Mouse (Mus musculus): ENCODE measurements around the gene Rtkn2. TPM values are rescaled to one million over a fixed set of nuclear protein-coding genes. Genes with fewer than 3 reads are reported as not detected.

Gene Rtkn2
- total RNA-seq (2021), result under 1 TPM; 0.35 to 0.53 TPM

- peak; percentile 80 to 86 for DNase-seq
- intact Hi-C loops (cut with DNase I), result loop anchor here (5.0 to 10.0 kb wide), 2 partner anchors 445 to 662 kb away; partner anchors contain the start of gene Egr2
Measured at GRCm38 (mm10) chr10:67979401-67980157, at the start of gene Rtkn2. Rtkn2 (plus strand) TSS chr10:67979570.

DNA sequence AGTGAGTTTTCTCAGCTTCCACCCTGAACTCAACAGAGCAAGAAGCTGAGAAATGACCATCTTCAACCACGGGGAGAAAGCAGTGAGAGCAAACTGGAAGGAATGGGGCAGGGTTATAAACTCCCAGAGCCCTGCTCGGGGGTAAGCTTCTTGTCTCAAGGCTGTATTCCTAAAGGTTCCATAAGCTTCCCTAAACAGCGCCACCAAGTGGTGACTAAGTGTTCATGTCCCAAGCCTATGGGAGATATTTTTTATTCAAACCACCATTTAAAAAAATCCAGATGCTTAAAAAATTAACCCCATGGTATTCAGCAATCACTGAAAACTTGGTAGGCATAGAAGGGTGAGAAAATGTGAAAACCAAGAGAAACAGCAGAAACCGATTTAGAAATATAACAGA is 48.0 kb upstream of the Rtkn2 start:
- DNase-seq, result no peak
- intact Hi-C loops (cut with DNase I), result no loop called here

DNA sequence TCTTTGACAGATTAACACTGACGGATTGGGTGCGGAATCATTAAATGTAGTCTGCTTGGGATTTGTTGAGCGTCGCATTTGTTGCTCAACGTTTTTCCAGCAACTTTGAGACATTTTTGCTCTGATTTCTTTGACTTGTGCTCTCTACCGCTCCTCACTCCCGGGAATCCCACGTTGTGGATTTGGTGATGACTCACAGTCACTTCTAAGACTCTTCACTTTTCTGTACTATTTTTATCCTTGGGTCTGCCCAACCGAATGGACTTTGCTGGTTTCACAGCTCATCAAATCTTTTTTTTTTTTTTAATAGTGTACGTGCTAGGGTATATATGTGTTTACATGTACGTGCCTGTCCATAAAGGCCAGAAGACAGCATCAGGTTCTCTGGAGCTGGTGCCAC is 46.6 kb upstream of the Rtkn2 start:
- no peak for DNase-seq
- intact Hi-C loops (cut with DNase I), result no loop called here

GRCm38 (mm10) chr10:67936944-67937343 is 42.4 kb upstream of the Rtkn2 start:
- intact Hi-C loops (cut with DNase I), result no loop called here
- no peak for DNase-seq

GRCm38 (mm10) chr10:67937775-67938174 is 41.6 kb upstream of the Rtkn2 start:
- no peak for DNase-seq
- intact Hi-C loops (cut with DNase I), result no loop called here

GRCm38 (mm10) chr10:67939546-67939945 is 39.8 kb upstream of the Rtkn2 start:
- intact Hi-C loops (cut with DNase I), result no loop called here
- no peak for DNase-seq

GRCm38 (mm10) chr10:67943513-67943912 is 35.9 kb upstream of the Rtkn2 start:
- intact Hi-C loops (cut with DNase I), result no loop called here
- DNase-seq, result no peak

GRCm38 (mm10) chr10:67950059-67950748 is 29.2 kb upstream of the Rtkn2 start:
- intact Hi-C loops (cut with DNase I), result no loop called here
- no peak for DNase-seq

- no peak for DNase-seq
- intact Hi-C loops (cut with DNase I), result no loop called here
Measured at GRCm38 (mm10) chr10:67951690-67952089, 27.7 kb upstream of the Rtkn2 start.

DNA sequence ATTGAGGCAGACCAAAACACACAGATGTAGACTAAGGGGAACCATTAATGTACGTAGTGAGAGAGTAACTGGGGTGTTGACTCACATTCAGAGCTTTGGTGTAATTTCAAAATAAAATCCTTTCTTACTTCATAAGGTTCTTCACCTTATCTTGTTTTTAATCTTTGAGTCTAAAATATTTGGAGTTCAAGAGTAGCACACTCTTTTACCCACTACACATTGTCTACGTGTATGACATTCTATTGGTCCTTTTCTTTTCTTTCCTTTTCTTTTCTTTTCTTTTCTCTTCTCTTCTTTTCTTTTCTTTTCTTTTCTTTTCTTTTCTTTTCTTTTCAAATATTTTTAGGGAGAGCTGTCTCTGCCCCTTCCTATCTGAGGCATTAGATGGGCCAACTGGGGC is 23.4 kb upstream of the Rtkn2 start:
- intact Hi-C loops (cut with DNase I), result no loop called here
- no peak for DNase-seq

DNA sequence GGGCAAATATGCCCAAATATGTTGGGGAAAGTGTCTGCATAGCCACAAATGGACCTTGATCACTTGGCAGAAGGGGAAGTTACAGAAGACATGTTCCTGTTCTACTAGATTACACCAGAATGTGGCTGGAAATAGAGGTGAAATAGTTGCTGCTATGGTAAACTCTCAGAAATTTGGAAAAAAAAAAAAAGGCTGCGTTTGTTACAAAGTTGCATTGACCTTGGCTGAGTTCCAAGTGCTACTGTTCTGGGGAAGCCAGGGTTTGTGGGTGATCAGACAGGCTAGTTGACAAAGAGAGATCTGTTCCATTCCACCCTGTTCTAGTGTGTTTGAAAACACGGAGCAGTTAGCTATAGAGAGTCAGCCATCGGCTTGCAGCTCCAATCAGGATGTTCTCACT is 19.4 kb upstream of the Rtkn2 start:
- intact Hi-C loops (cut with DNase I), result no loop called here
- no peak for DNase-seq

DNA sequence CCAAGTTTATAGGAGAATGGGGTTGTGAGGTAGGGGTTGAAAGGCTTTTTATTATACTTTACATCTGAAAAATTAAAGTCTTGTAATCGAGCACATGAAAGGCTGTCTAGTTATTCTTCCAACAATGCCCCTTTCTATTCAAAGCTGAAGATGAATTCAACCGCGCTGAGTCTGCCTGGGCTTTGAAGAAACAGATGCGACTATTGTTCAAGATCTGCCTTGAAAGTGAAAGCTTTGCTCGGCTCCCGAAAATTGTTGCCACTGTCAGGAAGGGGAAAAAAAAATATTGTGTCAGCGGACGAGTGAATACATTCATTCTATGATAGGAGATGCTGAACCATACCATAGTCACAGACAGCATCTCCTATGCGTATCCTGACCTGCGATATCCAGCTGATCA is 16.9 kb upstream of the Rtkn2 start:
- intact Hi-C loops (cut with DNase I), result no loop called here
- DNase-seq, result no peak

- intact Hi-C loops (cut with DNase I), result no loop called here
- DNase-seq, result no peak
Measured at GRCm38 (mm10) chr10:67964060-67964459, 15.3 kb upstream of the Rtkn2 start.

- no peak for DNase-seq
- intact Hi-C loops (cut with DNase I), result no loop called here
Measured at GRCm38 (mm10) chr10:67965251-67965986, 14.0 kb upstream of the Rtkn2 start.

DNA sequence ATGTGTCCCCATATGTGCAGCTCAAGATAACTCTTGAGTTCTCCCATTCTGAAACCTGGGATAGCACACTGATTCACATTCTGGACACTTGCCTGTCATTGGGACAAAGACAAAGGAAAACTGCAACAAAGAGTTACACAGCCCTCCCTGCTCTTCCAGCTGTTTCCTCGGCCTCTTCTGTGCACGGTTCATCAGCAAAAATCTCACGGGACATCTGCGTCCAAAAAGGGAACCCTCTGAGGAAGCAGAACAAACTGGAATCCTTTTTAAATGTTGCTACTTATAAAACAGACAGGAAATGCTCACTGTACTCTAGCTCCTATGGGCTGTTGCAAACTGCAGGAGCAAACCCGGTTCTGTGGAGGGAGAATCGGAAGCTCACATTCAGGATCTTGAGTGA is 13.3 kb upstream of the Rtkn2 start:
- intact Hi-C loops (cut with DNase I), result no loop called here
- DNase-seq, result peak in 1 of 2 experiments; percentile 22

DNA sequence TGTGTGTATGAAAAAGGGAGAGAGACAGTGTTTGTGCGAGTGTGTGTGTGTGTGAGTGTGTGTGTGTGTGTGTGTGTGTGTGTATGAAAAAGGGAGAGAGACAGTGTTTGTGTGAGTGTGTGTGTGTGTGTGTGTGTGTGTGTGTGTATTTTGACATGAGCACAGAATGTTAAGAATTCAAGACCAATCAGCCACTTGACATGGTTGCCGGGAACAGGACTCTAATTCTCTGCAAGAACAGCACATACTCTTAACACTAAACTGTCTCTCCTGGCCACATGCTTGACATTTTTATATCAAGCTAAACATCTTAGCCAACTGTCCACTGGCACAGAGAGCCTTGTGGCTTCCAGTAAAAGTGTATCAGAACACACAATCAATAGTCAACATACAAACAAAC is 12.4 kb upstream of the Rtkn2 start:
- DNase-seq, result no peak
- intact Hi-C loops (cut with DNase I), result no loop called here

DNA sequence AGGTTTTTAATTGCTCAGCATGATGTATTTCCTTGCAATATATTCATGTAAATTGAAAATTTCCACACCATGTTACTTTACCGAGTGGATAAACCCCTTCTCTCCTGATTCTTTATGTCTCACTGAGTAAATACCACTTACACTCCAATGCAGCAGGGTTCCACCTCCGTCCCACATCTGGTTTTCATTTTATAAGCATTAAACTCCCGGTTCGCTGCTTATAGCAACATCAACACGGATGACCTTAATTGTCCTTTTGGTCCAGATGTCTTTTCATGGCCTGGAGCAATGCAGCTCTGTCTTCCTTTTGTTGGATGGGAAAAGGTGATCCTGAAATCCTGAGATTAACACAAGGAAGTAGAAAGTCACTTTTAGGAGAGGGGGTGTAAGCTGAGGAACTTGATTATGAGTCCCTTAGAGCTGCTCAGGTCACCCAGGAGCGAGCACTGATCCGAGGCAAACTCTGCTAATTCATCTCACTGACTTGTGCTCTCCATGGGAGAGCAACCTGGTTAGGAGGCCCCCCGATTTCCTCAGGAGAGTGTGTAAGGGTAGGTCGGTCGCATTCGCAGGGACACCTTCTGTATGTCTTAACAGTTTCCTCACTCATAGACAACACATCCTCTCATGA is 8.1 kb upstream of the Rtkn2 start:
- intact Hi-C loops (cut with DNase I), result no loop called here
- DNase-seq, result no peak

DNA sequence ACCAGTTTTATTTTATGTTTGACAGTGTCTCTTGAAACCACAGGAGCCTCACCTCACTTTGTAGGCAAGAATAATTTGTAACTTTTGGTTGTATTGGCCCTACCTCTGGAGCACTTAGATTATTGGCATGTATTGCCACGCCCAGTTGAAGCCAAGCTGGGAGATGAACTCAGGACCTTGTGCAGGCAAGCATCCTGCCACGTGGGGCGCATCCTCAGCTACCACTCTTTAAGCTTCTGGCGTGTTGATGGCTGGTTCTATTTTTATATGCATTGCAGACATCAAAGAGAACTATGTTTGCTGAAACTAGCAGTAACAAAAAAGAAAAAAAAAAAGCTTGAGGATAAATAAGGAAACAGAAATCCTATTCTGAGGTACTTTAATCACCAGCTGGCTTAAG is 2.1 kb upstream of the Rtkn2 start:
- DNase-seq, result no peak
- intact Hi-C loops (cut with DNase I), result no loop called here

GRCm38 (mm10) chr10:67983776-67984175 is 4.4 kb downstream of the Rtkn2 start:
- intact Hi-C loops (cut with DNase I), result loop anchor here (1.0 to 10.0 kb wide), 3 partner anchors 112 to 666 kb away; partner anchors contain the start of gene Egr2
- DNase-seq, result no peak

- peak; percentile 44 to 46 for DNase-seq
- intact Hi-C loops (cut with DNase I), result loop anchor here (1.0 to 10.0 kb wide), 3 partner anchors 113 to 667 kb away; partner anchors contain the start of gene Egr2
Measured at GRCm38 (mm10) chr10:67984271-67984943, 5.0 kb downstream of the Rtkn2 start.

All from heart, postnatal 36 days (tissue).